Mouse (Mus musculus): Measurements from ENCODE around the gene Tango6. TPM values are rescaled to one million over a fixed set of nuclear protein-coding genes. Genes with fewer than 3 reads are reported as not detected.

Gene Tango6
- total RNA-seq, 2 experiments from 2014 or later, result 9.3 to 9.4 TPM

DNA sequence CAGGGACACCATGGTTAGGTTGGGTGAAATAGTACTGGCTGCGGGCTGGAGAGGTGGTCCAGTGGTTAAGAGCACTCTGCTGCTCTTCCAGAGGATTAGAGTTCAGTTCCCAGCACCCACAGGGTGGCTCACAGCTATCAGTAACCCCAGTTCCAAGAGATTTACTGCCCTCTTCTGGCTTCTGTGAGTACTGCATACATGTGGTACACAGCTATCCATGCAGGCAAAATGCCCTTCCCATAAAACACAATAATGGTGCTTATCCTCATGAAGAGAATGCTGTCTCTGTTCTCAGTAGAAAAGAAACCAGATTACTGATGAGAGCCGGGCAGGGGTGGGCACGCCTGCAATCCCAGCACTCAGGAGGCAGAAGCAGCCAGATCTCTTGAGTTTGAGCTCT lies 123.0 kb downstream of the Tango6 start:
- intact Hi-C loops (cut with DNase I), result no loop called here
- no peak for DNase-seq

DNA sequence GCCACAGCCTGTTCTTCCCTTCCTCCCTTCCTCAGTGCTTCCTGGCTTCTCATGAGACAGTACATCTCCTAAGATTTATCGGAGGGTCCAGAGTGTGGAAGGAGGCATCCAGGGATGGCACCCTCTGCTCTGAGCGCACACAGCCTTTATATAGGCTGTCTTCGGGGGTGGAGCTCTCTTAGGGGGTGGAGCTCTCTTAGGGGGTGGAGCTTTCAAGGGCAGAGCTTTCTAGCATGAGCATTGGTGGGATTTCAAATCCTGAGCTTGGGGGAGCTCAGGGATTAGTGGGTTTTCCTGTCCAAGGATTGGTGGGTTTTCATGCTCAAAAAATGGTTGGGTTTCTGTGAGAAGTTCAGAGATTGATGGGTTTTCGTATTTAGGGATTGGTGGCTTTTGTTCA lies 124.6 kb downstream of the Tango6 start:
- no peak for DNase-seq
- intact Hi-C loops (cut with DNase I), result no loop called here

DNA sequence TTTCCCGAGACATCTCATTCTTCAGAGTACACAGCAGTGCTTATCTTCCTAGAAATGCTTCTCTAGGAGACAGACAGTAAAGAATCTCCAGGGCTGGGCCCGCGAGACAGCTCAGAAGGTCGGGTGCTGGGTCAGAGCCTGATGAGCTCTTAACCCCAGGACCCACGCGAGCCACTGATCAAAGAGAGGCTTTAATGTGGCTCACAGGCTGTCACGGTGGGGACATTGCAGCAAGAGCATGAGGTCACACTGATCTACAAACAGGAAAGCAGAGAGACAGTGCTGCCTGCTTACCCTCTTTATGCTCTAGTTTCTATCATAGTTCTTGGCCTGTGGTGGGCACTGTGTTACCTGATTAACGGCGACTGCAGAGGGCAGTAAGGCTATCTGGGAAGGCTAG lies 126.9 kb downstream of the Tango6 start:
- intact Hi-C loops (cut with DNase I), result no loop called here
- DNase-seq, result no peak

DNA sequence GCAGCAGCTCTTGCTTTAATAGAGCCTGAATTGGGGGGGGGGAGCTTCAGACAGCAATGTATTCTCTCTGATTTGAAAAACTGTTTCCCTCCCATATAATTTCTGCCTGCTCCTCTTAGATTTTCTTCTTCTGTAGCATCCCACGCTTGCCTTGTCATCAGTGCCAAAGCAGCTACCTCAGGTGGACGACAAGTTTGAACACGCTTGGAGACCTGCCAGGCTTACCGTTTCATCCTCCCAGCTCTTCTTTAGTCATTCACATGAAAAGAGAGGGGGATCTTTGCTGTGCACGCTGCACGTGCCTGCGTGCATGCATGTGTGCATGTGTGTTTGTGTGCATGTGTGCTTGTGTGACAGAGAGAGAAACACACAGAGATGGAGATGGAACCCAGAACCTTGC lies 127.5 kb downstream of the Tango6 start:
- DNase-seq, result no peak
- intact Hi-C loops (cut with DNase I), result no loop called here

DNA sequence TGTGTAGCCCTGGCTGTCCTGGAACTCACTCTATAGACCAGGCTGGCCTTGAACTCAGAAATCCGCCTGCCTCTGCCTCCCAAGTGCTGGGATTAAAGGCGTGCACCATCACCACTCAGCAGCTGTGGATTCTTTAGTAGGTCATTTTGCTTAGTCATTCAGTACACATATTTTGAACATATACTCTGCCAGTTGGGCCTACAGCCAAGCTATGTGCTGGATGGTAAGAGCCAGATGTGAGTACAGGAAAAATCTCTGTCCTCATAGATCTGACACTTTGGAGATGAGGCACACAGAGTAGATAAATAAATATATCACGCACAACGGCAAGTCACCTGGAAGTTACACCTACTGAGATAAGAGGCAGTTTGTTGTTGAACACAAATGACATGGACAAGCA lies 129.7 kb downstream of the Tango6 start:
- peak in 1 of 2 experiments; percentile 32 for DNase-seq
- intact Hi-C loops (cut with DNase I), result no loop called here

DNA sequence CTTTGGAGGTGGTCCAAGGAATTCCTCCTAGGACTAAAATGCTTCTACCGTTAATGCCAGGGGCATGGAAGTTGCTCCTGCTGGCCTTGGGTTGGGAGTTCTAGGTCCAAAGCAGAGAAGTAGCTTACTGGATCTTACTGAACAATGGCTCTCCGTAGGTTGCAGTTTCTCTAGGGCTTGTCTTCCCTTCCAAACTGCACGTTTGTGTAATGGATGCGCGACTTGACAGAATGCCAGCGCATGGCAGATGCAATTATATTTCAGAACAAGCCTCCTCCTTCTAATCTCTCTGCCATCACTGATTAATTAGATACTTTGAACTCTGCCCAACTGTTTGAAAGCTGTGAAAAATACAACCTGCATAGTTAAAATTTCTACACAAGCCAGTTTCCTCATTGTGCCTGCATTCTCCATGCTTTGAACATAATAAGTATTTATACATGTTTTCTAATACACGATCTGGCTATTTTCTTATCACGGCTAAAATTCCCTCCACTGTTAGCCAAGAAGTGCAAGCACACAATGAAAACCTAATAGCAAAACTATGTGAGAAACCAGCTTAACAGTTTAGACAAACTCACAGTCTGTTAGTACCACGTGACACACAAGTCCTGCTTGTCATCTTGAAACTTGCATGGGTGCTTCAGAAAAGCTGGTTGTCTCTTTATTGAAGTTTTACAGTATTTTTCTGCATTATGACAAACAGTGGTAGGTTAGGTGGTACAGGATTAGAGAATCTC lies 133.7 kb downstream of the Tango6 start:
- no peak for DNase-seq
- intact Hi-C loops (cut with DNase I), result no loop called here

DNA sequence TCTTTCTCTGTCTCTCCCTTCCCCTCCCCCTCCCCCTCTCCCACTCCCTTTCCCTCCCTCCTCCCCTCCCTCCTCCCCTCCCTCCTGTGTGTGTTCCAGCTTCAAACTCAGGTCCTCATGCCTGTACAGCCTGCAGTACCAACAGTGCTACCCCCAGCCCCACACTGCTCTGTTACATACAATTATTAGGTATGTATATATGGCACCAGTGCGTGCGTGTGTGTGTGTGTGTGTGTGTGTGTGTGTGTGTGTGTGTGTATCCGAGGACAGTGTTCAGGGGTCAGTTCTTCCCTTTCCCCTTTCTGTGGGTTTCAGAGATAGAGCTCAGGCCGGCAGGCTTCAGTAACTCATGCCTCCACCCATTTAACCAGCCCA lies 134.3 kb downstream of the Tango6 start:
- intact Hi-C loops (cut with DNase I), result no loop called here

DNA sequence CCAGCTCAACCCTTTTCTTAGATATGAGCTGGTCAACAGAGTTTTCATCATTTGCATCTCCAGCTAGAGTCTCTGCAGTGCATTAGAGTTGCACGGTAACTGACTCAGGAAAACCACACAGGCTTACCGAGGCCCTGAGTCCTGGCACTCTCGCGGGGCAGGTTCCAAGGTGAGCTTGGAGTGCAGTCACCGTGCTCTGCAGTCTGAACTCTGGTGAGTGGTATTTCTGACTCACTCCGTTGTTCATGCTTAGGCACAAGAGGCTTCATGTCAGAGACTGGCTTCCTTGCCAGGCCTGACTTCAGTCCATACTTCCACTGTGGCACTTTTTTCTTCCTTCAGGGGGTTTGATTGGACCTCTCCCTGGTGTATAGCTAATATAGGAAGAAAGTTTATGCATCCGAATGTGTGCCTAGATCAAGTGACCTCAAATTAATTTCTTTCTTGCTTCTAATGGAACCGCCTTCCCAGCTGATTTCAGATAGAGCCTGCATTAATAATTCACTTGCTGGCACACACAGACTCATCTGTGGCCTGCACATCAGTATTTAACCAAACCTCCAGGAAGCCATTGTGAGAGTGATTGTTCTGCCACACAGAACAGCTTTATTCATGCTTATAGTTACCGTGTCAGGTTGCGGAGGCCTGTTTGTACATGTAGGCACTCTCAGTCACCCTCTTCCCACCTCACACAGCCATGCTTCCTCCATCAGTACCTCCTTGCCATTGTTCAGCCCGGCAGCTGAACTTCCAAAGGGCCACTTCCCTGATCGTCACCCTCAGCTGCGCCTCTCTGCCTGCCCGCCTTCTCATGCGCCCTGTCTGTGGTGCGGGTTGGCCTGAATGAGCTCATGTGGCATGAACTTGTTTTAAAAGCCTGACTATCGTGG lies 136.0 kb downstream of the Tango6 start:
- DNase-seq, result no peak

More for the DNA sequence above, 134.3 kb downstream of the Tango6 start:
- no peak for DNase-seq

DNA sequence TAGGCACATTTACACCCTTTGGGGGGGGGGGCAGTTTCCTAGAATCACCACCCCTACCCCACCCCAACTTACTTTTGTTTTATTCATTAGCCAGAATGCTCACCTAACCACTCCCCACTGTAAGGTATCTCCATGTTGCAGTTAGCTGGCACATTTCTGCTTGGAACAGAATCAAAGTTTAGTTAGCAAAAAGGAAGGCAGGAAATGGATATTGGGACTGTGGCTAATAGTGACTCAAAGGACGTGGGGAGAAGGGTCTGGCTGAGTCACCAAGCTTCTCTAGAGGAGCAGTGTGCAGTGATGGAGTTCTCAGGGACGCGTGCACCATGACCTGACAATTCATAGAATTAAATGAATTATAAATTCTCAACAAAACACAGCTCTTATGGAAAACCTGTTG lies 136.7 kb downstream of the Tango6 start:
- intact Hi-C loops (cut with DNase I), result no loop called here
- DNase-seq, result no peak

More for the DNA sequence above, 136.0 kb downstream of the Tango6 start:
- intact Hi-C loops (cut with DNase I), result no loop called here

DNA sequence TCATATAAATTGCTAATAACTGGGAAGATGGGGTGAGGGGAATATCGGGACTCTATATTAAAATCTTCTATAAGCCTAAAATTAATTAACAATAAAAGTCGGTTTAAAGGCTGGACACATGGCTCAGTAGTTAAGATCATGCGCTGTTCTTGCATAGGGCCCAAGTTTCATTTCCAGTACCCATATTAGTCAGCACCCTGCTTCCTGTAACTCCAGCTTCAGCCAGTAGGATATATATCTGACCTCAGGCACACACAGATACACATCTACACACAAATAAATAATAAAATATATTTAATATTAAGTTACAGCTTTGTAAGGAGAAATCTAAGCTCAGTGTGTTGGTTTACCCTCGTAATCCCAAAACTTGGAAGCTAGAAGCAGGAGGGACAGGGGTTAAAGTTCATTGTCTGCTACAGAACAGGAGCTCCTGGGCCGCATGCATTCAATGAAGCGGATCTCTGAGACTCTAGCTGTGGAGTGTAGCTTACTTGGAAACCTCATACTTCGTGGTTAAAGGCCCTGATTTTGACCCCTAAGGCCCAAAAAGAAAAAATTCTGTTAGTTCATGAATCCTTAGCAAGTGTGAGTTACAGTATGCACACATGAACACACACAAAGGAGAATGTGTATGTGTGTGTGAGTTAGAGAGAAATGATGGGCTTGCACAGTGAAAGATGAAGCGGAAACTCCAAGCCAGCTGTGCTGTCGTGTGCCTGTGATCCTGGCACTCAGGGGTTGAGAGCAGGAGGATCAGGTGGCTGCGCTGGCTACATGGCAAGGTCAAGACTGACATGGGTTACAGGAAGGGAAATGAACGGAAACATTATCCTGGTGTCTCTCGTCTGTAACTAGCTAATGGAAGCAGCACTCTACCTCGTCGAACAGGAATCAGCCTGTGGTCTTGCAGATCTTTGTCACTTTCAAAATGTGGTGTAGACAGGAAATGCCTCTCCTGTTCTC lies 138.0 kb downstream of the Tango6 start:
- intact Hi-C loops (cut with DNase I), result no loop called here
- DNase-seq, result no peak

DNA sequence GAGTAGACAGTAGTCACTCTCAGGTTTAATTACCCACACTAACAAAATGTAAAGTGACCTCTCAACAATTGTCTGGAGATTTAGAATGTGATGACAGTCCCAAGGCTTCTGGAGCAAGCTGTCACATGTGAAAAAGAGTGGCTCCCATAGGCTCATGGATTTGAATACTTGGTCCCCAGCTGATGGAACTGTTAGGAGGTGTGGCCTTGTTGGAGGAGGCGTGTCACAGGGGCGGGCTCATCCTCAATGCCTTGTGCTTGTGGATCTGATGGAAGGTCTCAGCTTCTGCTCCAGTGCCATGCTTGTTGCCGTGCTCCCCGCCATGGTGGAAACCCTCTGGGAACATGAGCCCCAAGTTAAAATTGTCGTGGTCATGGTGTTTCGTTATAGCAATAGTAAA lies 146.1 kb downstream of the Tango6 start:
- DNase-seq, result no peak
- intact Hi-C loops (cut with DNase I), result no loop called here

DNA sequence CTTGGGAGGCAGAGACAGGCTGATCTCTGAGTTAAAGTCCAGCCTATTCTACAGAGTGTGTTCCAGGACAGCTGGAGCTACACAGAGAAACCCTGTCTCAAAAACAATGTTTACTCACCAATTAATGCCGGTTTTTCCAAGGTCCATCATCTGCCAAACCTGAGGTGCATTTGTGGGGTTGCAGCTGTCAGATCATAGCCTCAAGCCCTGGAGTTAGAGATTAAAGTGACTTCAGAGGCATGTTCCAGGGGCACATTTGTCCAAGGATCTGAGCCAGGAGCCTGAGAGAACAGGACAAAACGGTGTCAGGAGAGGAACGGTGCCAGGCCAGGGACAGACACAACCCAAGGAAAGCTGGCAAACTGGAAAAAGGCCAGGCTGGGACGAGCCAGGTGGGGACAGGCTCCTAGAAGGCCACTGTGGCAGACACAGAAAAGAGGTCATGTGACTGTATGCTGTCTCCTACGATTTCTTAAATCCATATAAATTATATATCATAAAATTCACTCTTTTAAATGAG lies 146.7 kb downstream of the Tango6 start:
- peak; percentile 30 to 67 for DNase-seq
- intact Hi-C loops (cut with DNase I), result no loop called here

DNA sequence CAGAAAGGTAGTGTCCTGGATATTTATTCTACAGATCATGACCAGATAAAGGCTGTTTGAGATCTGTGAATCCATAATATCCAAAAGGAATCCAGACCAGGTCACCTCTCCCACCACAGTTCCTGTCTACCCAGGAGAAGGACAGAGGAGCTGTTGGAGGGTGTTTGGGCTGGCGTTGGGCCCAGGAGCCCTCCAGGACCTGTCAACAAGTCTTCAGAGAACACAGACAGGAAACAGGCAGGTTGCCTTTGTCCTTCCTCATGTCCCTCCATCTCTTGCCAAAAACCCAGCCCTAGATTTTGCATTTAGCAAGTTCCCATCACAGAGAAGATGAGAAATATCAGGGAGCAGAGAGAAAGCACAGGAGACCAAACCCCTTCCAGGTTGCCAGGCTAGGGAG lies 152.0 kb downstream of the Tango6 start:
- peak; percentile 88 to 90 for DNase-seq
- intact Hi-C loops (cut with DNase I), result loop anchor here (5.0 kb wide), 1 partner anchor 103 kb away; no protein-coding TSS in a partner anchor

DNA sequence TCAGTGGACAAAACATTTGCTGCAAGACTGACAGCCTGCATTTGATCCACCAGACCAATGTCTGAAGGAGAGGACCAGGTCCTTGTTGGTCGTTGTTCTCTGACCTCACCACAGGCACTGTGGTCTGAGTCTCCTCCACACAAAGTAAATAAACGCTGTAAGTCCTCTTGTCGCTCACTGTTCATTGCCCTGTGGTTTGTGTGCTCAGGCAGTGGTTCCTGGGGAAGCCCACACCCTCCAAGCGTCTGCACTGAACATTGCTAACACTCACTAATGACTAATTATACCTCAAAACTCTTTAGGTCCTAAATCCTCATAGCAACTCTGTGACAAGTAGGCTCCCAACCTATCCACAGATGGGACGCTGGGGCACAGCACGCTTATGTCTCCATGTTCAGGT lies 153.7 kb downstream of the Tango6 start:
- intact Hi-C loops (cut with DNase I), result loop anchor here (5.0 kb wide), 1 partner anchor 104 kb away; no protein-coding TSS in a partner anchor
- no peak for DNase-seq

DNA sequence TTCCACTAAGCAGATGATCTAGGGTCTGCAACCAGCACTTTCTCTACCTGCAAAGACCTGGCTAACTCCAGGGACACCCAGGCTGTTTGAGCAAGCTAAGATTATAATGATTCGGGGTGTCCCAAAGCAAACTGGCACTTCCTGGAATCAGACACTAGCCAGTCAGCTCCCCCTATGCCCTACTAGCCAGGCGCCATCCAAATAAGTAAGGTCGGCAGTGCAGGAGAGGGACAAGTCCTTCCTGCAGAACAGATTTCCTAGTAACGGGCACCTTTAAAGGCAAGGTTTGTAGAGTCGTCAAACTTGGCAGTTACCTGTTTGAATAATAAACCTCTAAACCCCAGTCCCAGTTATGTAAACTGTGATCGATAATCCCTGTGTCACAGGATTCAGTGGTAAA lies 155.9 kb downstream of the Tango6 start:
- intact Hi-C loops (cut with DNase I), result loop anchor here (5.0 kb wide), 1 partner anchor 107 kb away; no protein-coding TSS in a partner anchor
- DNase-seq, result peak in 1 of 2 experiments; percentile 22

DNA sequence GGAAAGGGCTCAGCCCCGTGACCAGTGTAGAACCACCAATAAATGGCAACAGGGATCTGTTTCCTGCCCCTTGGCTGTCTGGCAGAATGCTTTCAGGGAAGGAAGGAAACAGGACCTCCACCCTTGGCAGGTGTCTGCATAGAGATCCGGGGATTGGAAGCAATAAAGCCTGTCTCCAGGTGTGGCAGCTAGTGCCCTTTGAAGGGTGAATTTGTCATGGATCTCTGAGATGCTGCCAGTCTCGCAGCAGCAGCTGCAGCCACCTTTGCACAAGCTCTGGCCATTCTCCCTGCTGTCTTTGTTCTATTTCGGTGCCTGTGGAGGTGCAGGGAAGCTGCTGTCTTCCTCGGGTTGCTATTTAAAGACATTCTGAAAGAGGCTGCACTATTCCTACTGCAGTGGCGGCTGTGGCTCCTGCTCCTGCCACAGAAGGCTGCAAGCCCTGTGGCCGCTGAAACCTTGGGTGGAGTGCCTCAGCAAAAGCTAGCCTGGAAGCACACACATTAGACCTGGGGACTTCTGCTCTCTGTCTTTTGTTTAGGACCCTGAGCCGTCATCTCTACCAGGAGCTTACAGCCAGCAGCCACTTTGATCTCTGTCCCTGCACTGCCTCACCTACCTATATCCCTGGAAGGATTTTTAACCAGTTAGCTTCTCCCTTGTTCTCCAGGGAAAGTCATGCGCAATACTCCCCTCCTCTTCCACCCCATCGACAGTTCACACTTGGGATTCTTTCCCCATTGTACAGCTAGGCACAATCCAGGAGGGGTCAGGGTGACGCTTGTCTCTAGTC lies 156.5 kb downstream of the Tango6 start:
- intact Hi-C loops (cut with DNase I), result loop anchor here (5.0 kb wide), 1 partner anchor 107 kb away; no protein-coding TSS in a partner anchor
- DNase-seq, result peak; percentile 56 to 62

DNA sequence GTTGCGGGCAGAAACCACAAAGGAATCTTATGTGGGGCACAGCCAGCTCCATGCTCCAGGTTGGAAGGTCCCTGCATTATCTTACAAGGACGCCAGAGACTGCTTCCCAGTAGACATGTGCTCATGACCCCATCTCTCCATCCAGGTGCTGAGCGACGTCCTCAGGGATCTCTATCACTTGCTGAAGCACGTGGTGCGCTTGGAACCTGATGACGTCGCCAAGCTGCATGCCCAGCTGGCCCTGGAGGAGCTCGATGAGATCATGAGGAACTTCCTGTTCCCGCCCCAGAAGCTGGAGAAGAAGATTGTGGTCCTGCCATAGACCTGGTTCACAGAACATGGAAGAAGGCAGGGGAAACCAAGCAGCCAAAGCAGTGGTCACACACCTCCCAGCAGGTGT lies 167.2 kb downstream of the Tango6 start:
- intact Hi-C loops (cut with DNase I), result no loop called here
- peak in 1 of 2 experiments; percentile 10 for DNase-seq

DNA sequence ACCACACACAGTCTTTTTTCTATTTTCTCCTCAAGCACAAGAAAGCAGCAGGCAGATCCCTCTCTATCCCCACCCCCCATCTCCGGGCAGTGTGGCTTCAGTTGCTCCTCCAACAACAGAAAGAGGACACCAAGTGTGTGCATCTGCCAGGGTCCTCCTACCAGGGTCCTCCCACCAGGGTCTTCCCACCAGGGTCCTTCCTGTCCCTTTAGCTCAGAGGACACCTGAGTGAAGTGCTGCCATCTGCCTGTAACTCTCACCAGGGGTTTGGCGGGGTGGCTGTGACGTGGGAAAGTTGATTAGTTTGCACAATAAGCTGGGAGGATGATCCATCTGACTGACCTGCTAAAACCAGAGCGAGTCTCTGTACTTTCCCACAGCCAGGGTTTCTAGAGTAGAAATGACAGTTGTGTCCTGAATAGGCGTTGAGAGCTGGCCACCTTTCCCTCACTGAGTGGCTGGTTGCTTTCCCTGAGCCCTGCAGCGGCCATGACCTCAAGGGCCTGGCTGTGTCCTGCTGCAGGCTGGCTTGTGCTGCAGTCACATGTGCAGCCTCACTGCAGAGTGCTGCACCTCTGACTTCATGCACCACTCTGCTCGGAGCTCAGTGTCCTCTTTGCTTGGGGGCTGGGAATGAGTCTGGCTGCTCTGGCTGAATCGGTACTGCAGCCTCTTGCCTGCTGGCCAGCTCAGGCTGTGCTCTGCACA lies 171.8 kb downstream of the Tango6 start:
- DNase-seq, result peak; percentile 13 to 40
- intact Hi-C loops (cut with DNase I), result no loop called here

DNA sequence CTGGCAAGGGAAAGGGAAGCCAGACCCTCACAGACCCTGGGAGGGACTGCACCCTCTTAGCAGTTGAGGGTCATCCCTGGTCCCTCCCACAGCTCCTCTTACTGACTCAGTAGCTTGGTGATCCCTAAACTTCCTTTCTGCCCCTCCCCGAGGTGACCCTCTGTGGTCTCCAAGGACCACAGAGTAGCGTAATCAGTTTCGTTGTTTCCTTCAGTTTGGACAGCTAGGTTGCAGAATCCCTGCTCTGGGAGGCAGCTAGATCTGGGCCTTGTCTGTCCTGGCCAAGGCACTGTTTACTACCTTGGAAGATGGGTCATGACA lies 172.3 kb downstream of the Tango6 start:
- no peak for DNase-seq
- intact Hi-C loops (cut with DNase I), result no loop called here
